Mouse (Mus musculus): Measurements from ENCODE around the gene Zfand4.

DNA sequence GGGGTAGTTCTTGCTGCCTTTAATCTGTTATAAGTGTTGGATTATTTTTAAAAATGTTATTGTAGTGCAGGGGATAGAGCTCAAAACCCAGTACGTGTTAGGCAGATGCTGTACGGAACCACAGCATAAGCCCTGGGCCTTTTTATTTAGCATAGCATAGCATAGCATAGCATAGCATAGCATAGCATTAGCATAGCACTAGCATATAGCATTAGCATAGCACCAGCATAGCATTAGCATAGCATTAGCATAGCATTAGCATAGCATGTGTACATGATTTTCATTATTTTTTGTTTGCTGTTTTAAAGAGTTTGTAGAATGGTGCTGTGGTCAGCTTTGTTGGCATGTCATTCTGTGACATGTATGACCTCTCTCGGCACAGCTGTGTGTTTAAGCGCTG lies 4.4 kb upstream of the Zfand4 start:
- TF ChIP-seq USF1 (IDR thresholded peaks at IDR 0.05; ENCODE audit: low read depth) (no peak), CTCF (IDR thresholded peaks at IDR 0.05; ENCODE audit: control insufficient read depth, insufficient read depth, insufficient read length) (no peak), MYOD1 (IDR thresholded peaks at IDR 0.05; ENCODE audit: control insufficient read depth, insufficient read length, low read depth) (no peak), MAX (IDR thresholded peaks at IDR 0.05) (no peak)
